Mouse (Mus musculus): ENCODE data around the gene Ubox5.

DNA sequence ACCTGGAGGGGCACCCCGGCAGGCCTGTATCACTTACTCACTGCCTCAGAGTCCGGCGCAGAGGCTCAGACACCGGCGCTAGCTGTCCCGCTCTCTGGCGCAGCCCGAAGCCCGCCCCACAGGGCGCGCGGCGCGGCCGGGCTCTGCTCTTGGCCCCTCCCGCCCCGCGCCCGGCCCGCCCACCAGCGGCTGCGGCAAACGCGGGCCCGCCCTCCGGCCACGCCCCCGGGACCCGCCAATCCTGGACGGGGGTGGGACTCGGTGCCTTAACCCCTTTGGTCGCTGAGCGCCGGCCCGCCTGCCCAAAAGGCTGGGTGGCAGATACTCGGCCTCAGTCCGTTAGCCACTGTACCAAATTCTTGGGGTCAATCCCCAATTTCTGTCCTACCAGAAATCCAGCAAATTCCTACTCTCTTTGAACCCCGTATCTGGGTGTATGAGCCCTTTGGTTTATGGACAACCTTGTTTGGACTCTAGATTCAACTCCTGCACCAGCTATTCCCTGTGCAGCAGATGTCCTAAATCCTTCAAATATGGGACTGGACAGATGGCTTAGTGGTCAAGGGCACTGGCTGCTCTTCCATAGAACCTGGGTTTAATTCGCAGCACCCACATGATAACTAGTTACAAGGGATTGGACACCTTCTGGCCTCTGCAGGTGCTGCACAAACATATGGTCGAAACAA lies 13.0 kb upstream of the Ubox5 start, which contains the start of gene Lzts3:
- TF ChIP-seq CTCF (conservative IDR thresholded peaks at IDR 0.05; ENCODE audit: low read length): no peak
- no peak for TF ChIP-seq POU5F1 (IDR thresholded peaks at IDR 0.05; ENCODE audit: borderline replicate concordance, low read length)

Measured in E14TG2a.4 (cell line).